Mouse (Mus musculus): ENCODE measurements at regions not wholly inside any gene's neighbourhood (a gene's known extent, or its start where the extent isn't known, plus 50 kb on each side); places are given as distances from the start of the nearest gene placed in this dataset.

DNA sequence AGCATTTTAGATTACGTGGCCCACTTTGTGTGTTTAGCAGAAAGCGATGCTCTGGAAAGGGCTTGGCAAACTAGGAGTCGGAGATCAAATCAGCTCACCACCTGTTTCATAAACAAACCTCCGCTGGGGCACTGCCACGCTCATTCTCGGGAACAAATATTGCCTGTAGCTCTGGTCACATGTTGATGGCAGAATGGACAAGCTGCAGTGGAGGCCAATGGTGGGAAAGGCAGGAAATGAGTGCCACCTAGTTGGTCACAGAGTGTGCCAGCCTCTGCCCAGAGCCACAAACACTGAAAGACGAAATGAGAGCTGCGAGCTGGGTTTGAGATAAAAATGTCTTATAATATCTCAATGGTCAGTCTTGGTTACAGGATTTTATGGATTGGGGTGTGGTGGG, 259.2 kb upstream of the Csf3r start:
- TF ChIP-seq CTCF (IDR thresholded peaks at IDR 0.05; ENCODE audit: control insufficient read depth, insufficient read depth, insufficient replicate concordance, low read depth, low read length), result no peak
- no peak for TF ChIP-seq POLR2A (IDR thresholded peaks at IDR 0.05; ENCODE audit: control insufficient read depth, low read depth, low read length)
- no peaks in the 10 kb centered on the region for H3K36me3 ChIP-seq (ENCODE audit: control insufficient read depth, insufficient read depth, low read length)
- no peaks in the 10 kb centered on the region for H3K27me3 ChIP-seq (ENCODE audit: control insufficient read depth, insufficient read depth, low read length)
- no peak overlapping the region for H3K4me3 ChIP-seq (ENCODE audit: control insufficient read depth, low read depth, low read length)
- H3K27ac ChIP-seq (ENCODE audit: control insufficient read depth, insufficient read depth, low read depth, low read length), result no peak overlapping the region
- H3K4me1 ChIP-seq (ENCODE audit: control insufficient read depth, insufficient read depth, low read length), result no peaks in the 10 kb centered on the region

DNA sequence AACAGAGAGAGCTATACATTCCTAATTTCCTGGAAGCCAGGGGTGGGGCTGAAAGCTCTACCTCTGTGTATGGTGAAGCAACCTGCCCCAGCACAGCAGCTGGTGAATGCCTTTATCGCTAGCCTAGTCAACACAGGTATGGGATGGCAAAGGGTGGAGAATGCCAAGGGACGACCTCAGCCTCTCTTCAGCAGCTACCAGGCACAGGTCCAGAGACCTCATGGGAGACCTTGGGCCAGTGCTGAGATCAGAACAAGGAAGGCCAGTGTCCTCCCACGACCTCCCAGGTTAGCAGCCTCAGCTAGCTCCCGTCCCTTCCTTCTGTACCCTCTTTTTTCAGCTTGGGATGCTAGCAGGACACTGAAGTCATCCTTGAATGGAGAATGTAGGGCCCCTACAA, 247.2 kb upstream of the Csf3r start:
- no peak overlapping the region for H3K4me3 ChIP-seq (ENCODE audit: control insufficient read depth, low read depth, low read length)
- TF ChIP-seq POLR2A (IDR thresholded peaks at IDR 0.05; ENCODE audit: control insufficient read depth, low read depth, low read length) (no peak), CTCF (IDR thresholded peaks at IDR 0.05; ENCODE audit: control insufficient read depth, insufficient read depth, insufficient replicate concordance, low read depth, low read length) (no peak)
- no peaks in the 10 kb centered on the region for H3K27me3 ChIP-seq (ENCODE audit: control insufficient read depth, insufficient read depth, low read length)
- no peaks in the 10 kb centered on the region for H3K4me1 ChIP-seq (ENCODE audit: control insufficient read depth, insufficient read depth, low read length)
- no peak overlapping the region for H3K27ac ChIP-seq (ENCODE audit: control insufficient read depth, insufficient read depth, low read depth, low read length)
- no peaks in the 10 kb centered on the region for H3K36me3 ChIP-seq (ENCODE audit: control insufficient read depth, insufficient read depth, low read length)

DNA sequence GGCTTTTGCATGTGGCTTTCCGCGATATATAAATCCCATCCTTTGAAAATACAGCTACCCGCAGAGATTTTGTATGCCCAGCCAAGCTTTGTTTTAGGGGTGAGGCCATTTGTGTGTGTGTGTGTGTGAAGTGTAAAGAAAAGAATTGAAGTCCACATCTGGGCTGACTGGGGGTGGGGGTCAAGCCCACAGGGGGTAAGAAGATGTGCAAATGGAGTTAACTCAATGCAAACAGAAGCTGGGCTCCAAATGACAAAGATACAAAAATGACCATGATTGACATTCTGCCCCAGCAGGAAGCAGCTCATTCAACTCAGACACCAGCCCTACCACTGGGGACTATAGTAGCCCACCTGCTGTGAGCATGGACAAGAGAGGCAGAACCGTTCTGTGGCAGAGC, 244.2 kb upstream of the Csf3r start:
- Histone ChIP-seq H3K27ac (ENCODE audit: control insufficient read depth, insufficient read depth, low read depth, low read length) (no peak overlapping the region), H3K4me1 (ENCODE audit: control insufficient read depth, insufficient read depth, low read length) (no peaks in the 10 kb centered on the region), H3K27me3 (ENCODE audit: control insufficient read depth, insufficient read depth, low read length) (no peaks in the 10 kb centered on the region), H3K36me3 (ENCODE audit: control insufficient read depth, insufficient read depth, low read length) (no peaks in the 10 kb centered on the region), H3K4me3 (ENCODE audit: control insufficient read depth, low read depth, low read length) (no peak overlapping the region)
- TF ChIP-seq POLR2A (IDR thresholded peaks at IDR 0.05; ENCODE audit: control insufficient read depth, low read depth, low read length) (no peak), CTCF (IDR thresholded peaks at IDR 0.05; ENCODE audit: control insufficient read depth, insufficient read depth, insufficient replicate concordance, low read depth, low read length) (no peak)

DNA sequence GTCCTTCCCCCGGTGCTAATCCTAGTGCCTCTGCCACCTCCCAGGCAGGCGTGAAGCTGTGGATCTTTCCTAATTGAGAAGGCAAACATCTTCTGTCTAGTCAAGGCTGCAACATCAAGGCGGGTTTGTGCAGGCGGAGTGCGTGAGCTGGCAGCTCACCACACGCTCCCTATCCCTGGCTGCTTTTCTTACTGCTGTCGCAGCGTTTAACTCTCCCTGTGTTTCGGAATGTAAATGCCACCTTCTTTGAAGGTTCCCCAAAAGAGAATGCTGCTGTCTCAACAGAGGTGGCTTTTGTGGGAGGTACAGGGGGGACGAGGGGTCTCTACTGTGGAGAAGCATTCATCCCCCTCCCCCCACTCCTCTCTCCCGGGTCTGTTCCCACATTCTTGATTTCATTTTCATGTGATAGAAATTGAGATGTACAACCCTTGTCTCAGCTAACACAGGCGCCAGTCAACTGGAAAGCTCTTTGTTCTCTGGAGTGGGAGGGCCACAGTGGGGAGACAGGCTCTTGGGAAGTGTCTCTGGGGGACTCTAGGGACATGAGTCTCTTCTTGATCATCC, 243.3 kb upstream of the Csf3r start:
- Histone ChIP-seq H3K4me3 (ENCODE audit: control insufficient read depth, low read depth, low read length) (no peak overlapping the region), H3K27ac (ENCODE audit: control insufficient read depth, insufficient read depth, low read depth, low read length) (no peak overlapping the region), H3K27me3 (ENCODE audit: control insufficient read depth, insufficient read depth, low read length) (no peaks in the 10 kb centered on the region), H3K36me3 (ENCODE audit: control insufficient read depth, insufficient read depth, low read length) (no peaks in the 10 kb centered on the region), H3K4me1 (ENCODE audit: control insufficient read depth, insufficient read depth, low read length) (no peaks in the 10 kb centered on the region)
- TF ChIP-seq POLR2A (IDR thresholded peaks at IDR 0.05; ENCODE audit: control insufficient read depth, low read depth, low read length) (no peak), CTCF (IDR thresholded peaks at IDR 0.05; ENCODE audit: control insufficient read depth, insufficient read depth, insufficient replicate concordance, low read depth, low read length) (no peak)

DNA sequence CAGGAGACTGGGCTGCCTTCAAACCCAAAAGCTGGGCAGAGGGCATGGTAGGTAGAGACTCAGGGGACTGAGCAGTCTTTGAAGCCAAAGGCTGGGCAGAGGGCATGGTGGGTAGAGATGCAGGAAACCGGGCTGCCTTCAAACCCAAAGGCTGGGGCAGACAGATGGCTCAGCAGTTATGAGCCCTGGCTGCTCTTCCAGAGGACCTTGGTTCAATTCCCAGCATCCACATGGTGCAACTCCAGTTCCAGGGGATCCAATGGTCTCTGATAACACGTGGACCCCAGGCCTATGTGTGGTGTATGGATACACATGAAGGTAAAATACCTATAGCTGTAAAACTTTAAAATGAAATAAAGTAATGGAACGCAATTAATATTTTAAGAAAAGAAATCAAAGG, 242.0 kb upstream of the Csf3r start:
- no peaks in the 10 kb centered on the region for H3K36me3 ChIP-seq (ENCODE audit: control insufficient read depth, insufficient read depth, low read length)
- H3K4me3 ChIP-seq (ENCODE audit: control insufficient read depth, low read depth, low read length), result no peak overlapping the region
- TF ChIP-seq CTCF (IDR thresholded peaks at IDR 0.05; ENCODE audit: control insufficient read depth, insufficient read depth, insufficient replicate concordance, low read depth, low read length) (no peak), POLR2A (IDR thresholded peaks at IDR 0.05; ENCODE audit: control insufficient read depth, low read depth, low read length) (no peak)
- H3K4me1 ChIP-seq (ENCODE audit: control insufficient read depth, insufficient read depth, low read length), result no peaks in the 10 kb centered on the region
- no peak overlapping the region for H3K27ac ChIP-seq (ENCODE audit: control insufficient read depth, insufficient read depth, low read depth, low read length)
- no peaks in the 10 kb centered on the region for H3K27me3 ChIP-seq (ENCODE audit: control insufficient read depth, insufficient read depth, low read length)

DNA sequence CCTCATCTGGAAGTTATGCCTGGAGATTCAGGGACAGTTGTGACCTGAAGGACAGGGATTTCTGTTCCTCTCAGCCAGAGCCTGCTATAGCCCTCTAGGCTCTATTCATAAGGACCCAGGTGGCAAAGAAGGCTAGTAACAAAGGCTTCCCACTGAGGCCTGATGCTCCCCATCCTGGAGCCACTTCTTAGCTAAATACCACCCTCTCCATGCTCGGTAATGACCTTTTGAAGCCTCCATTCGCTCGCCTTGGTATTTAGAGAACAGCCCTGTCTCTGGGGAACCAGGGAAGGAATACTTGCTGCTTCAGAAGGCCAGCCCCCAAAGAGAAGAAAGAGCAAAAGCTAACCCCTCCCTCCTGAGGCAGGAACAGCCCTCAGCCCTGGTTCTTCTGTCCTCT, 238.3 kb upstream of the Csf3r start:
- TF ChIP-seq POLR2A (IDR thresholded peaks at IDR 0.05; ENCODE audit: control insufficient read depth, low read depth, low read length) (no peak), CTCF (IDR thresholded peaks at IDR 0.05; ENCODE audit: control insufficient read depth, insufficient read depth, insufficient replicate concordance, low read depth, low read length) (no peak)
- Histone ChIP-seq H3K4me3 (ENCODE audit: control insufficient read depth, low read depth, low read length) (no peak overlapping the region), H3K27ac (ENCODE audit: control insufficient read depth, insufficient read depth, low read depth, low read length) (no peak overlapping the region), H3K4me1 (ENCODE audit: control insufficient read depth, insufficient read depth, low read length) (no peaks in the 10 kb centered on the region), H3K36me3 (ENCODE audit: control insufficient read depth, insufficient read depth, low read length) (no peaks in the 10 kb centered on the region), H3K27me3 (ENCODE audit: control insufficient read depth, insufficient read depth, low read length) (no peaks in the 10 kb centered on the region)

DNA sequence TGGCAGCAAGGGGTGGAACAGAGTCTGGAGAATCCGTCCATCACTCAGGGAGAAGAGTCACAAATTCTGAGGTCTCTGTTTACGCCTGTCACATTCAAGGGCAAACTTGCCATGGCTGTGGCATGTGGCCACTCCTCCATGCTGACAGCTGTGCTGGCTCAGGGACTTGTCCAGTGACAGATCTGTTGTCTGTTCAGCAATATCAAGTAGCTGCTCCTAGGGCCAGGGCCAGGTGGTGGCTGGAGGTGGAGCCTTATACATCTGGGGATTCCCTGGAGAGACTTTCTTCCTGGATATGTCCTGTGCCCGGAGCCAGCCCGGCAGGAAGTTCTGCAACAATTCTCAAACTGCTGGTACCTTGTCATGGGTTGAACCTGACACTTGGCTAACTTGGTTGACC, 229.7 kb upstream of the Csf3r start:
- Histone ChIP-seq H3K27me3 (ENCODE audit: control insufficient read depth, insufficient read depth, low read length) (no peaks in the 10 kb centered on the region), H3K36me3 (ENCODE audit: control insufficient read depth, insufficient read depth, low read length) (no peaks in the 10 kb centered on the region), H3K4me3 (ENCODE audit: control insufficient read depth, low read depth, low read length) (no peak overlapping the region), H3K4me1 (ENCODE audit: control insufficient read depth, insufficient read depth, low read length) (no peaks in the 10 kb centered on the region), H3K27ac (ENCODE audit: control insufficient read depth, insufficient read depth, low read depth, low read length) (no peak overlapping the region)
- TF ChIP-seq POLR2A (IDR thresholded peaks at IDR 0.05; ENCODE audit: control insufficient read depth, low read depth, low read length) (no peak), CTCF (IDR thresholded peaks at IDR 0.05; ENCODE audit: control insufficient read depth, insufficient read depth, insufficient replicate concordance, low read depth, low read length) (no peak)

DNA sequence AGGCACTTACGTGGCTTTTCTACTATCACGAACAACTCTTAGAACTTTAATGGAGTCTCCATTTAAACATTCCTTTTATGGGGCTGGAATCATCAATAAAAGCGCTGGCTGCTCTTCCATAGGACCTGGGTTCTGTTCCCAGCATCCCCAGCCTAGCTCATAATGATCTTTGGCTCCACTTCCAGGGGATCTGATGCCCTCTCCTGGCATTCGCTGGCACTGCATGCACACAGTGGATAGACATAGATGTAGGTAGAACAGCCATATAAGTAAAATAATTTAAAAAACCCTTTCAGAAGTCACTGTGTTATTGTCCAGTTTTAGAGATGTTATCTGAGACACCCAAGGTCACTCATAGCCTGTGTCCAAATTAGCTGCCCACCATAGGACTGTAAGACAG, 216.4 kb upstream of the Csf3r start:
- H3K27me3 ChIP-seq (ENCODE audit: control insufficient read depth, insufficient read depth, low read length), result no peaks in the 10 kb centered on the region

More for the DNA sequence above, 216.4 kb upstream of the Csf3r start:
- TF ChIP-seq POLR2A (IDR thresholded peaks at IDR 0.05; ENCODE audit: control insufficient read depth, low read depth, low read length) (no peak), CTCF (IDR thresholded peaks at IDR 0.05; ENCODE audit: control insufficient read depth, insufficient read depth, insufficient replicate concordance, low read depth, low read length) (peak; percentile 36; the same call in 1 of the 2 replicates)
- Histone ChIP-seq H3K36me3 (ENCODE audit: control insufficient read depth, insufficient read depth, low read length) (no peaks in the 10 kb centered on the region), H3K4me3 (ENCODE audit: control insufficient read depth, low read depth, low read length) (no peak overlapping the region), H3K4me1 (ENCODE audit: control insufficient read depth, insufficient read depth, low read length) (no peaks in the 10 kb centered on the region), H3K27ac (ENCODE audit: control insufficient read depth, insufficient read depth, low read depth, low read length) (no peak overlapping the region)

Measured in testis, adult 2 months (tissue).